Mouse (Mus musculus) monocyte, adult 5-6 weeks (primary cell): Measurements from ENCODE around the gene Cand1. TPM values are rescaled to one million over a fixed set of nuclear protein-coding genes. Genes with fewer than 3 reads are reported as not detected.

ENCODE experiments used
- ATAC-seq: fragments of 153-309, 156-312 bp; replicated peaks from 2 replicates; pipeline ENCODE4 v1.8.0; 2017; ENCODE audit warnings: mild to moderate bottlenecking; ENCODE audit not compliant: low TSS enrichment, insufficient number of reproducible peaks, severe bottlenecking, poor library complexity, low FRiP score
- total RNA-seq: library from RNA; stranded (forward); fragments of 200-1000, 200-491, 200-594 nt; gene quantifications from 3 replicates; pipeline ENCODE4 v1.2.3, GENCODE M21; 2017

The Cand1 gene
- total RNA-seq, 1 experiment from 2014 or later, result 19.1 TPM

DNA sequence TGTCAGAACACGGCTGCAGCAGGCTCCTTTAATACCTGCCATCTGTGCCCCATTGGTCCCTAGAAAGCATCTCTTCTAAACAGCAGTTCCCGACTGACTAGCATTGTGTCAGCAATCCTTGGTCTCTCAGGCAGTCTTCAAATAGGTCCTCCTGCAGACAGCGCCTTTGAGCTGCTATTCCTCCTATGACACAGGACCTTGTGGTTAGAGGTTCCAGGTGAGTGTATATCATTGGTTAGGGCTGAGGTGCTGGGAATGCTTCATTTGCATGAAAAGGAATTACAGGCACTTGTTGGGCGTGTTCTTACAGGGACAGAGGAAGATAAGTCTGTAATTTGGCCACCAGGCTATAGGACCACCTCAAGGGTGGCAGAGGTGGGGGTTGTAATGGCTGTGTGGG is 90.6 kb downstream of the Cand1 start:
- no peak for ATAC-seq

Other genes starting within 250 kb of the Cand1 start
- gene Grip1, start 213.8 kb upstream of the Cand1 start, total RNA-seq, result not detected in 3 replicates